Mouse (Mus musculus): ENCODE results near the gene Gm20388. TPM values are rescaled to one million over a fixed set of nuclear protein-coding genes. Genes with fewer than 3 reads are reported as not detected.
"Not testable (repeated sequence)": the region's sequence is repeated elsewhere in the genome, so short reads cannot be mapped to it uniquely, and the experiment has no call there.

Gm20388 gene
- polyA plus RNA-seq, 1 experiment, result 28.1 TPM

DNA sequence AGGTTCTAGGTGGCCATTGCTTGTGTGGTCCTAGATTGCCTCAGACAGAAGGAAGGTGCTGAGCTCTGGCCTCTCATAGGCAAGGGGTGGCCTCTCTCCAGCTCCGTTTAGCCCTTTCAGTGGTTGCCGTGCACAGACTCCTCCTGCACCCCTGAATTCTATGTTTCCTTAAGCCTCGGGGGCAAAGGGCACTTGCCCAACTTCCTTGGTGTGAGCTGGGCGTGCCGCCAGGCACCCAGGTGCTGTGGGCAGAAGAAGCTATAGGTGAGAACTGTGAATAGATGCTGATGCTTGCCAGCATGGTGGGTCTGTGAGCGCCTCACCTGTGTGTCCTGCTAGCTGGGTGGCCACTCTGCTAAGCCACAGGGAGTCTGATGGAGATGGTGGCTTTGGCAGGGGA lies 456.2 kb downstream of the Gm20388 start:
- no peak overlapping the region for H3K9ac ChIP-seq (ENCODE audit: low read depth, poor library complexity, severe bottlenecking)
- H3K27ac ChIP-seq (ENCODE audit: insufficient read depth, low read length), result no peak overlapping the region
- no peaks in the 10 kb centered on the region for H3K9me3 ChIP-seq (replicated peaks; ENCODE audit: control insufficient read depth, insufficient read depth, low read length, poor library complexity, severe bottlenecking)
- H3K36me3 ChIP-seq (ENCODE audit: control insufficient read depth, insufficient read depth, low read length, poor library complexity, severe bottlenecking), result no peaks in the 10 kb centered on the region
- TF ChIP-seq CTCF (IDR thresholded peaks at IDR 0.05; ENCODE audit: low read depth, low read length), result no peak
- TF ChIP-seq POLR2A (IDR thresholded peaks at IDR 0.05; ENCODE audit: insufficient read depth, low read length), result no peak
- no peak for TF ChIP-seq EP300 (IDR thresholded peaks at IDR 0.05; ENCODE audit: insufficient read depth, low read depth, low read length)
- H3K27me3 ChIP-seq (ENCODE audit: control insufficient read depth, insufficient read depth, low read length, poor library complexity, severe bottlenecking), result no peaks in the 10 kb centered on the region
- H3K4me3 ChIP-seq (ENCODE audit: low read depth, low read length), result no peak overlapping the region
- H3K4me1 ChIP-seq (ENCODE audit: control insufficient read depth, insufficient read depth, low read length), result peaks cover 13% of the 10 kb centered on the region

GRCm38 (mm10) chr8:120368191-120368590 lies 457.6 kb downstream of the Gm20388 start:
- peaks cover 12% of the 10 kb centered on the region for H3K4me1 ChIP-seq (ENCODE audit: control insufficient read depth, insufficient read depth, low read length)
- not testable (repeated sequence) for H3K27ac ChIP-seq (ENCODE audit: insufficient read depth, low read length); H3K36me3 ChIP-seq (ENCODE audit: control insufficient read depth, insufficient read depth, low read length, poor library complexity, severe bottlenecking)

DNA sequence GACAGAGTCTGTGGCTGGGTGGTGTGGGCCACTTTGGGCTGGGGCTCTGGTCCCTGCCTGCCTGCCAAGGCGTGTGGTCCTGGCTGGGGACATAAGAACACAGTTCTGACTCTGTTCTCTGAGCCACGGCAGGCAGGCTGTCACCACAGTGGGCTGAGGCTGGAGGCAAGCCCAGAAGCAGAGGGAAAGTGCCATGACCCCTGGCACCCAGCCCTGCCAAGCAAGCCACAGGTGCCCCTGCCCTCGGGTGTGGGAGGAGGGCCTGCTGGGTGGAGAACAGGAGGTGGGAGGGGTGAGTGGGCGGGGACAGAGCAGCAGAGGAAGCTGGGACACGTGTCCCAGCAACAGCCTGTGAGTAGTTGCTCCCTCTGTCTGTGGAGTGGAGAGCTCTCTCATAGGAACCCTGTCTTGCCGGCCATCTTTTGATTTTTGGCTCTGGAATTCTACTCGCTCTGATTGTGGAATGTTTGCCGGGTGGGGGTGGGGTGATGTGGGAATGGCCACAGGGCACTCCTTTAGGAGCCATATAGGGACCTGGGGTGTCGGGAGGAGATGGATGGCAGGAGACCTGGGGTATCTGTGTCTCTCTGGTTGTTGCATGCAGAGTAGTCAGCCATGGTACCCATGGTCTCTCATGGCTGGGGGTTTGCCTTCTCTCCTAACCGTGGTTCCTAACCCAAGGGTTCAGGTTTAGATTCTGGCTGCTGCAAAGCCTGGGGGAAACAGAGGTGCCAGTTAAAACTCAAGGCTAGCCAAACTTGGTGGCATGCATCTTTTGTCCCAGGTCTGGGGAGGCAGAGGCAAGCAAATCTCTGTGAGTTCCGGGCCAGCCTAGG lies 458.4 kb downstream of the Gm20388 start:
- Histone ChIP-seq H3K9ac (ENCODE audit: low read depth, poor library complexity, severe bottlenecking) (peak overlapping the region; percentile 58), H3K4me3 (ENCODE audit: low read depth, low read length) (peak overlapping the region; percentile 33), H3K27me3 (ENCODE audit: control insufficient read depth, insufficient read depth, low read length, poor library complexity, severe bottlenecking) (no peaks in the 10 kb centered on the region), H3K4me1 (ENCODE audit: control insufficient read depth, insufficient read depth, low read length) (peaks cover 12% of the 10 kb centered on the region), H3K27ac (ENCODE audit: insufficient read depth, low read length) (peak overlapping the region; percentile 20; the same call in 1 of the 2 replicates), H3K36me3 (ENCODE audit: control insufficient read depth, insufficient read depth, low read length, poor library complexity, severe bottlenecking) (no peaks in the 10 kb centered on the region), H3K9me3 (replicated peaks; ENCODE audit: control insufficient read depth, insufficient read depth, low read length, poor library complexity, severe bottlenecking) (no peaks in the 10 kb centered on the region)
- peak; percentile 40 for TF ChIP-seq CTCF (IDR thresholded peaks at IDR 0.05; ENCODE audit: low read depth, low read length)
- TF ChIP-seq POLR2A (IDR thresholded peaks at IDR 0.05; ENCODE audit: insufficient read depth, low read length), result no peak
- TF ChIP-seq EP300 (IDR thresholded peaks at IDR 0.05; ENCODE audit: insufficient read depth, low read depth, low read length), result no peak

More at GRCm38 (mm10) chr8:120368191-120368590, 457.6 kb downstream of the Gm20388 start:
- not testable (repeated sequence) for H3K9ac ChIP-seq (ENCODE audit: low read depth, poor library complexity, severe bottlenecking); H3K4me3 ChIP-seq (ENCODE audit: low read depth, low read length); H3K27me3 ChIP-seq (ENCODE audit: control insufficient read depth, insufficient read depth, low read length, poor library complexity, severe bottlenecking); H3K9me3 ChIP-seq (replicated peaks; ENCODE audit: control insufficient read depth, insufficient read depth, low read length, poor library complexity, severe bottlenecking)

DNA sequence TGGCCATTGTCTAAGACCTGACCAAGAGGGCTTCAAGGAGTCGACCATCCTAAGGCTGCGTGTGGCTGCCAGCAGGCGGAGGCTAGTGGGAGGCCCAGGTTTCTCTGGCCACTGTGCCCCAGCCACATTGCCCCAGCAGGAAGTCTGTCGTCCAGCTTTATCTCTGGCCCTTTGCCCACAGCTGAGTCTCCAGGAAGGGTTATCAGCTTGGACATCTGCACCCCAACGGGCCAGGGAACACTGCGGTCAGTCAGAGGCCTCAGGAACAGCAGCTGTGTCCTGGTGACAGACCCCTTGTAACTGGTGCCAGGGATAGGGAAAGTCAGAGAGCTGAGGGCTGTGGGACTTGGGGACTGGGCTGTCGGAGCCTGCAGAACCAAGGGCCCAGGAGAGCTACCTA lies 459.3 kb downstream of the Gm20388 start:
- Histone ChIP-seq H3K4me1 (ENCODE audit: control insufficient read depth, insufficient read depth, low read length) (peaks cover 11% of the 10 kb centered on the region), H3K27ac (ENCODE audit: insufficient read depth, low read length) (no peak overlapping the region), H3K27me3 (ENCODE audit: control insufficient read depth, insufficient read depth, low read length, poor library complexity, severe bottlenecking) (no peaks in the 10 kb centered on the region), H3K36me3 (ENCODE audit: control insufficient read depth, insufficient read depth, low read length, poor library complexity, severe bottlenecking) (no peaks in the 10 kb centered on the region), H3K4me3 (ENCODE audit: low read depth, low read length) (no peak overlapping the region), H3K9me3 (replicated peaks; ENCODE audit: control insufficient read depth, insufficient read depth, low read length, poor library complexity, severe bottlenecking) (no peaks in the 10 kb centered on the region), H3K9ac (ENCODE audit: low read depth, poor library complexity, severe bottlenecking) (no peak overlapping the region)
- TF ChIP-seq EP300 (IDR thresholded peaks at IDR 0.05; ENCODE audit: insufficient read depth, low read depth, low read length) (no peak), CTCF (IDR thresholded peaks at IDR 0.05; ENCODE audit: low read depth, low read length) (no peak), POLR2A (IDR thresholded peaks at IDR 0.05; ENCODE audit: insufficient read depth, low read length) (no peak)

GRCm38 (mm10) chr8:120370461-120370860 lies 459.8 kb downstream of the Gm20388 start:
- Histone ChIP-seq H3K4me1 (ENCODE audit: control insufficient read depth, insufficient read depth, low read length) (peaks cover 12% of the 10 kb centered on the region), H3K4me3 (ENCODE audit: low read depth, low read length) (no peak overlapping the region), H3K9ac (ENCODE audit: low read depth, poor library complexity, severe bottlenecking) (no peak overlapping the region)

DNA sequence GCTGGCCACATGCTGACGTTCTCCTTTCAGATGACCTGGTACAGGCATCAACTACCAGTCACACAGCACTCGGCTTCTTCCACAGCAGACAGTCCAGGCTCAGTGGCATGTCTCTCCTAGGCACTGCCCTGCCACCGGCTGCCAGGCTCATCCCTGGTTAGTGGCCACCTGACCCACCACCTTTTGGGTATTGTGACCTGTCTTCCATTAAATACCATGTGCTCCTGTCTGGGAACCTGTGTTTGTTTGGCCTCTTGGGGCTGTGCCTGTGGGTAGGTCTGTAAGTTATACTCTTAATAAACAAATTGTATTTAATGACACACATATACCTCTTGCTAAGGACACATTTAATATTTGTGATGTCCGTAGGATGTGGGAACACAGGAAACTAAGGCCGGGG lies 460.5 kb downstream of the Gm20388 start:
- no peak overlapping the region for H3K27ac ChIP-seq (ENCODE audit: insufficient read depth, low read length)
- no peak overlapping the region for H3K4me3 ChIP-seq (ENCODE audit: low read depth, low read length)
- H3K36me3 ChIP-seq (ENCODE audit: control insufficient read depth, insufficient read depth, low read length, poor library complexity, severe bottlenecking), result no peaks in the 10 kb centered on the region
- no peak for TF ChIP-seq EP300 (IDR thresholded peaks at IDR 0.05; ENCODE audit: insufficient read depth, low read depth, low read length)
- no peak for TF ChIP-seq POLR2A (IDR thresholded peaks at IDR 0.05; ENCODE audit: insufficient read depth, low read length)
- TF ChIP-seq CTCF (IDR thresholded peaks at IDR 0.05; ENCODE audit: low read depth, low read length), result no peak
- no peak overlapping the region for H3K9ac ChIP-seq (ENCODE audit: low read depth, poor library complexity, severe bottlenecking)
- H3K9me3 ChIP-seq (replicated peaks; ENCODE audit: control insufficient read depth, insufficient read depth, low read length, poor library complexity, severe bottlenecking), result no peaks in the 10 kb centered on the region
- peaks cover 14% of the 10 kb centered on the region for H3K4me1 ChIP-seq (ENCODE audit: control insufficient read depth, insufficient read depth, low read length)
- no peaks in the 10 kb centered on the region for H3K27me3 ChIP-seq (ENCODE audit: control insufficient read depth, insufficient read depth, low read length, poor library complexity, severe bottlenecking)

More at GRCm38 (mm10) chr8:120370461-120370860, 459.8 kb downstream of the Gm20388 start:
- no peaks in the 10 kb centered on the region for H3K27me3 ChIP-seq (ENCODE audit: control insufficient read depth, insufficient read depth, low read length, poor library complexity, severe bottlenecking)
- H3K27ac ChIP-seq (ENCODE audit: insufficient read depth, low read length), result no peak overlapping the region
- H3K9me3 ChIP-seq (replicated peaks; ENCODE audit: control insufficient read depth, insufficient read depth, low read length, poor library complexity, severe bottlenecking), result no peaks in the 10 kb centered on the region
- TF ChIP-seq EP300 (IDR thresholded peaks at IDR 0.05; ENCODE audit: insufficient read depth, low read depth, low read length) (no peak), CTCF (IDR thresholded peaks at IDR 0.05; ENCODE audit: low read depth, low read length) (peak; percentile 4)
- no peaks in the 10 kb centered on the region for H3K36me3 ChIP-seq (ENCODE audit: control insufficient read depth, insufficient read depth, low read length, poor library complexity, severe bottlenecking)

All from ES-Bruce4 (cell line).